Mouse (Mus musculus) spleen, adult 2 months (tissue): ENCODE measurements around the gene Olfr1489.

Source experiments
- CTCF ChIP-seq: fragments of 200-500 bp; IDR thresholded peaks from 2 replicates; pipeline ENCODE4 v1.5.1; 2011; ENCODE audit warnings: mild to moderate bottlenecking, inconsistent platforms; ENCODE audit not compliant: insufficient read depth, insufficient read length, insufficient replicate concordance; ENCODE audit errors: extremely low read depth
- POLR2A ChIP-seq: fragments of 200-500 bp; IDR thresholded peaks from 2 replicates; pipeline ENCODE4 v1.6.1; 2011; ENCODE audit warnings: low read depth, low read length, inconsistent platforms

DNA sequence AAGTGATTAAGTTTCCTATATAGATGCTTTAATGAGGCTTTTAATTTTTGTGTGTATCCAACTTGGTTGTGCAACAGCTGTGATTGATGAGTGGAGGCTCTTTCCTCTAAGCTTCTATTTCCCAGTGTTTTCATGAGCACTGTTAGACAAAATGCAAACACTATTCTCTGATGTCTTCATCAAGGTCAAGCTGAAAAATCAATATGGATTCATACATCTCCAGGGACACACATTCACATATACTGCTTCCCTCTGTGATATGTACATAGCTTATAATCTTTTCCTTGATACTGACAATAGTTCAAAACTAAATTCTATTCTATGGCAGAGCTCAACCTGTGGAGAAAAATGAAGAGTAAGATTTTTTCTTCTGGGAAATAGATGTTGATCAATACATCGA, at the start of gene Olfr1489:
- no peak for TF ChIP-seq POLR2A
- TF ChIP-seq CTCF, result no peak
